Mouse (Mus musculus) heart, postnatal 0 days (tissue): Measurements from ENCODE around the gene Ak3.

Experiments
- CTCF ChIP-seq: IDR thresholded peaks from 2 replicates; pipeline ENCODE4 v1.5.1; 2016; ENCODE audit warnings: antibody characterized with exemption, control low read depth, low read depth
- EP300 ChIP-seq: IDR thresholded peaks from 2 replicates; pipeline ENCODE4 v1.6.1; 2016; ENCODE audit warnings: antibody characterized with exemption, low read depth

GRCm38 (mm10) chr19:29060299-29060698, 12.5 kb upstream of the Ak3 start:
- TF ChIP-seq CTCF: no peak
- TF ChIP-seq EP300: no peak
